Mouse (Mus musculus): ENCODE data around the gene Foxf2. TPM values are rescaled to one million over a fixed set of nuclear protein-coding genes. Genes with fewer than 3 reads are reported as not detected.

Foxf2 gene
- polyA plus RNA-seq, 1 experiment from 2014 or later, result 1.7 TPM

GRCm38 (mm10) chr13:31628691-31629180 is 3.1 kb downstream of the Foxf2 start:
- H3K4me3 ChIP-seq (ENCODE audit: low read depth, low read length), result peak overlapping the region; percentile 53
- no peak for ATAC-seq (replicated peaks; ENCODE audit: insufficient number of reproducible peaks, low FRiP score, low TSS enrichment)
- no peaks in the 10 kb centered on the region for H3K9me3 ChIP-seq (replicated peaks; ENCODE audit: control insufficient read depth, low read length)
- H3K9ac ChIP-seq (ENCODE audit: low read depth, low read length), result 0 out of 2 replicates have a peak overlapping the region, but pooled peaks have one; percentile 43
- 5% methylated on average over 14 of the region's 14 CpGs for WGBS (ENCODE audit: insufficient replicate concordance)
- H3K27ac ChIP-seq (ENCODE audit: low read depth, low read length), result no peak overlapping the region
- H3K4me1 ChIP-seq (ENCODE audit: control insufficient read depth, insufficient read depth, low read length), result peaks cover 24% of the 10 kb centered on the region
- no peaks in the 10 kb centered on the region for H3K36me3 ChIP-seq (ENCODE audit: control insufficient read depth, insufficient read depth, low read length)
- H3K4me2 ChIP-seq, result peak overlapping the region; percentile 86
- peaks cover 91% of the 10 kb centered on the region for H3K27me3 ChIP-seq (ENCODE audit: control insufficient read depth, insufficient read depth, low read length)

- no peak overlapping the region for H3K27ac ChIP-seq (ENCODE audit: low read depth, low read length)
- peak overlapping the region; percentile 53 for H3K4me3 ChIP-seq (ENCODE audit: low read depth, low read length)
- no peaks in the 10 kb centered on the region for H3K36me3 ChIP-seq (ENCODE audit: control insufficient read depth, insufficient read depth, low read length)
- 1% methylated on average over 40 of the region's 40 CpGs for WGBS (ENCODE audit: insufficient replicate concordance)
- H3K27me3 ChIP-seq (ENCODE audit: control insufficient read depth, insufficient read depth, low read length), result peaks cover 85% of the 10 kb centered on the region
- H3K9ac ChIP-seq (ENCODE audit: low read depth, low read length), result 0 out of 2 replicates have a peak overlapping the region, but pooled peaks have one; percentile 43
- no peaks in the 10 kb centered on the region for H3K9me3 ChIP-seq (replicated peaks; ENCODE audit: control insufficient read depth, low read length)
- ATAC-seq (replicated peaks; ENCODE audit: insufficient number of reproducible peaks, low FRiP score, low TSS enrichment), result no peak
- H3K4me1 ChIP-seq (ENCODE audit: control insufficient read depth, insufficient read depth, low read length), result peaks cover 21% of the 10 kb centered on the region
- peak overlapping the region; percentile 86 for H3K4me2 ChIP-seq
These were observed 3.8 kb downstream of the Foxf2 start for GRCm38 (mm10) chr13:31629321-31629851.

- Histone ChIP-seq H3K27me3 (ENCODE audit: control insufficient read depth, insufficient read depth, low read length) (peaks cover 78% of the 10 kb centered on the region), H3K36me3 (ENCODE audit: control insufficient read depth, insufficient read depth, low read length) (no peaks in the 10 kb centered on the region), H3K27ac (ENCODE audit: low read depth, low read length) (no peak overlapping the region), H3K9ac (ENCODE audit: low read depth, low read length) (no peak overlapping the region), H3K4me2 (peak overlapping the region; percentile 86), H3K4me1 (ENCODE audit: control insufficient read depth, insufficient read depth, low read length) (peaks cover 20% of the 10 kb centered on the region), H3K9me3 (replicated peaks; ENCODE audit: control insufficient read depth, low read length) (no peaks in the 10 kb centered on the region), H3K4me3 (ENCODE audit: low read depth, low read length) (peak overlapping the region; percentile 53)
- no peak for ATAC-seq (replicated peaks; ENCODE audit: insufficient number of reproducible peaks, low FRiP score, low TSS enrichment)
- 8% methylated on average over 12 of the region's 12 CpGs for WGBS (ENCODE audit: insufficient replicate concordance)
These were observed 4.4 kb downstream of the Foxf2 start for GRCm38 (mm10) chr13:31630051-31630450.

- Histone ChIP-seq H3K27me3 (ENCODE audit: control insufficient read depth, insufficient read depth, low read length) (peaks cover 73% of the 10 kb centered on the region), H3K4me1 (ENCODE audit: control insufficient read depth, insufficient read depth, low read length) (peaks cover 20% of the 10 kb centered on the region), H3K4me2 (no peak overlapping the region), H3K36me3 (ENCODE audit: control insufficient read depth, insufficient read depth, low read length) (no peaks in the 10 kb centered on the region), H3K4me3 (ENCODE audit: low read depth, low read length) (no peak overlapping the region), H3K9me3 (replicated peaks; ENCODE audit: control insufficient read depth, low read length) (no peaks in the 10 kb centered on the region), H3K9ac (ENCODE audit: low read depth, low read length) (no peak overlapping the region), H3K27ac (ENCODE audit: low read depth, low read length) (no peak overlapping the region)
- ATAC-seq (replicated peaks; ENCODE audit: insufficient number of reproducible peaks, low FRiP score, low TSS enrichment), result no peak
- WGBS (ENCODE audit: insufficient replicate concordance), result 11% methylated on average over 10 of the region's 10 CpGs
These were observed 4.9 kb downstream of the Foxf2 start for GRCm38 (mm10) chr13:31630551-31630950.

- Histone ChIP-seq H3K27ac (ENCODE audit: low read depth, low read length) (no peak overlapping the region), H3K9ac (ENCODE audit: low read depth, low read length) (no peak overlapping the region), H3K9me3 (replicated peaks; ENCODE audit: control insufficient read depth, low read length) (no peaks in the 10 kb centered on the region), H3K4me2 (no peak overlapping the region), H3K27me3 (ENCODE audit: control insufficient read depth, insufficient read depth, low read length) (peaks cover 66% of the 10 kb centered on the region), H3K4me3 (ENCODE audit: low read depth, low read length) (no peak overlapping the region), H3K36me3 (ENCODE audit: control insufficient read depth, insufficient read depth, low read length) (no peaks in the 10 kb centered on the region), H3K4me1 (ENCODE audit: control insufficient read depth, insufficient read depth, low read length) (peaks cover 15% of the 10 kb centered on the region)
- WGBS (ENCODE audit: insufficient replicate concordance), result 32% methylated on average over 3 of the region's 3 CpGs
- no peak for ATAC-seq (replicated peaks; ENCODE audit: insufficient number of reproducible peaks, low FRiP score, low TSS enrichment)
These were observed 5.7 kb downstream of the Foxf2 start for GRCm38 (mm10) chr13:31631291-31631690.

GRCm38 (mm10) chr13:31632450-31632849 is 6.8 kb downstream of the Foxf2 start:
- WGBS (ENCODE audit: insufficient replicate concordance), result under 1% methylated on average over 13 of the region's 13 CpGs
- no peak overlapping the region for H3K27ac ChIP-seq (ENCODE audit: low read depth, low read length)
- H3K4me3 ChIP-seq (ENCODE audit: low read depth, low read length), result no peak overlapping the region
- H3K4me1 ChIP-seq (ENCODE audit: control insufficient read depth, insufficient read depth, low read length), result peaks cover 8% of the 10 kb centered on the region
- H3K36me3 ChIP-seq (ENCODE audit: control insufficient read depth, insufficient read depth, low read length), result no peaks in the 10 kb centered on the region
- no peaks in the 10 kb centered on the region for H3K9me3 ChIP-seq (replicated peaks; ENCODE audit: control insufficient read depth, low read length)
- 0 out of 2 replicates have a peak overlapping the region, but pooled peaks have one; percentile 31 for H3K4me2 ChIP-seq
- H3K9ac ChIP-seq (ENCODE audit: low read depth, low read length), result no peak overlapping the region
- peaks cover 54% of the 10 kb centered on the region for H3K27me3 ChIP-seq (ENCODE audit: control insufficient read depth, insufficient read depth, low read length)
- no peak for ATAC-seq (replicated peaks; ENCODE audit: insufficient number of reproducible peaks, low FRiP score, low TSS enrichment)

GRCm38 (mm10) chr13:31633259-31633658 is 7.6 kb downstream of the Foxf2 start:
- H3K27ac ChIP-seq (ENCODE audit: low read depth, low read length), result no peak overlapping the region
- no peak overlapping the region for H3K4me2 ChIP-seq
- ATAC-seq (replicated peaks; ENCODE audit: insufficient number of reproducible peaks, low FRiP score, low TSS enrichment), result no peak
- 73% methylated on average over 4 of the region's 4 CpGs for WGBS (ENCODE audit: insufficient replicate concordance)
- H3K36me3 ChIP-seq (ENCODE audit: control insufficient read depth, insufficient read depth, low read length), result no peaks in the 10 kb centered on the region
- no peak overlapping the region for H3K4me3 ChIP-seq (ENCODE audit: low read depth, low read length)
- H3K9ac ChIP-seq (ENCODE audit: low read depth, low read length), result no peak overlapping the region
- peaks cover 8% of the 10 kb centered on the region for H3K4me1 ChIP-seq (ENCODE audit: control insufficient read depth, insufficient read depth, low read length)
- H3K9me3 ChIP-seq (replicated peaks; ENCODE audit: control insufficient read depth, low read length), result no peaks in the 10 kb centered on the region
- H3K27me3 ChIP-seq (ENCODE audit: control insufficient read depth, insufficient read depth, low read length), result peaks cover 46% of the 10 kb centered on the region

- Histone ChIP-seq H3K27me3 (ENCODE audit: control insufficient read depth, insufficient read depth, low read length) (peaks cover 23% of the 10 kb centered on the region), H3K27ac (ENCODE audit: low read depth, low read length) (no peak overlapping the region), H3K4me3 (ENCODE audit: low read depth, low read length) (no peak overlapping the region), H3K36me3 (ENCODE audit: control insufficient read depth, insufficient read depth, low read length) (no peaks in the 10 kb centered on the region), H3K9ac (ENCODE audit: low read depth, low read length) (no peak overlapping the region), H3K4me2 (no peak overlapping the region), H3K4me1 (ENCODE audit: control insufficient read depth, insufficient read depth, low read length) (no peaks in the 10 kb centered on the region), H3K9me3 (replicated peaks; ENCODE audit: control insufficient read depth, low read length) (no peaks in the 10 kb centered on the region)
- no peak for ATAC-seq (replicated peaks; ENCODE audit: insufficient number of reproducible peaks, low FRiP score, low TSS enrichment)
- 59% methylated on average over 4 of the region's 4 CpGs for WGBS (ENCODE audit: insufficient replicate concordance)
These were observed 9.9 kb downstream of the Foxf2 start for GRCm38 (mm10) chr13:31635546-31635945.

- ATAC-seq (replicated peaks; ENCODE audit: insufficient number of reproducible peaks, low FRiP score, low TSS enrichment), result no peak
- Histone ChIP-seq H3K36me3 (ENCODE audit: control insufficient read depth, insufficient read depth, low read length) (no peaks in the 10 kb centered on the region), H3K4me2 (no peak overlapping the region), H3K9ac (ENCODE audit: low read depth, low read length) (no peak overlapping the region), H3K4me1 (ENCODE audit: control insufficient read depth, insufficient read depth, low read length) (no peaks in the 10 kb centered on the region), H3K27ac (ENCODE audit: low read depth, low read length) (no peak overlapping the region), H3K4me3 (ENCODE audit: low read depth, low read length) (no peak overlapping the region), H3K27me3 (ENCODE audit: control insufficient read depth, insufficient read depth, low read length) (no peaks in the 10 kb centered on the region), H3K9me3 (replicated peaks; ENCODE audit: control insufficient read depth, low read length) (no peaks in the 10 kb centered on the region)
- 83% methylated on average over 5 of the region's 5 CpGs for WGBS (ENCODE audit: insufficient replicate concordance)
These were observed 15.9 kb downstream of the Foxf2 start for GRCm38 (mm10) chr13:31641517-31641916.

Measured in heart, embryonic 11.5 days (tissue).